Mouse (Mus musculus) forebrain, embryonic 11.5 days (tissue): Measurements from ENCODE around the gene Cela2a. TPM values are rescaled to one million over a fixed set of nuclear protein-coding genes. Genes with fewer than 3 reads are reported as not detected.

ENCODE experiments used
- ATAC-seq: fragments of 200-750 bp; cut with Nextera tagmentation; replicated peaks from 2 replicates; pipeline ENCODE4 v1.8.0; 2017; ENCODE audit warnings: moderate TSS enrichment; ENCODE audit not compliant: low FRiP score
- DNase-seq: peaks from one replicate; pipeline ENCODE4 v3.0.0-alpha.2; 2017; ENCODE audit warnings: low spot score
- H3K27ac ChIP-seq: fragments of 300-500 bp; sonication (generic); 2 replicates; pipeline ENCODE4 v1.5.1; 2014; ENCODE audit warnings: low read depth, low read length
- H3K27me3 ChIP-seq: fragments of 300-500 bp; sonication (generic); 2 replicates; pipeline ENCODE4 v1.6.1; 2014; ENCODE audit warnings: mild to moderate bottlenecking, low read length, mixed read lengths; ENCODE audit not compliant: control insufficient read depth, insufficient read depth
- H3K36me3 ChIP-seq: fragments of 300-500 bp; sonication (generic); 2 replicates; pipeline ENCODE4 v1.6.1; 2014; ENCODE audit warnings: mild to moderate bottlenecking, low read length, moderate library complexity, mixed read lengths; ENCODE audit not compliant: control insufficient read depth, insufficient read depth
- H3K4me1 ChIP-seq: fragments of 300-500 bp; sonication (generic); replicated peaks from 2 replicates; pipeline ENCODE4 v1.6.1; 2014; ENCODE audit warnings: low read length, mixed read lengths; ENCODE audit not compliant: control insufficient read depth, insufficient read depth
- H3K4me2 ChIP-seq: fragments of 300-500 bp; sonication (generic); 2 replicates; pipeline ENCODE4 v1.6.1; 2014; ENCODE audit warnings: low read depth, mild to moderate bottlenecking, low read length, moderate library complexity, mixed read lengths; ENCODE audit not compliant: severe bottlenecking
- H3K4me3 ChIP-seq: fragments of 300-500 bp; sonication (generic); 2 replicates; pipeline ENCODE4 v1.5.1; 2014; ENCODE audit warnings: low read depth, low read length
- H3K9ac ChIP-seq: fragments of 300-500 bp; sonication (generic); 2 replicates; pipeline ENCODE4 v1.6.1; 2014; ENCODE audit warnings: low read length
- H3K9me3 ChIP-seq: fragments of 300-500 bp; sonication (generic); 2 replicates; pipeline ENCODE4 v1.6.1; 2016; ENCODE audit warnings: low read length, mixed read lengths; ENCODE audit not compliant: control insufficient read depth
- WGBS: fragments of 180-500 bp; shearing (Covaris S2); extraction: QIAGEN DNeasy Blood & Tissue Kit; methylation state at CpG from one replicate; pipeline ENCODE4 v1.1.7; 2014; 5-methylcytosine and 5-hydroxymethylcytosine counted together
- polyA plus RNA-seq: library from polyadenylated mRNA; unstranded; fragments of >200 nt; fragmentation: Nextera tagmentation; extraction: Ambion mirVana; gene quantifications from 2 replicates; pipeline ENCODE4 v1.2.1, GENCODE M21; 2014

The Cela2a gene
- polyA plus RNA-seq, 1 experiment from 2014 or later: not detected

DNA sequence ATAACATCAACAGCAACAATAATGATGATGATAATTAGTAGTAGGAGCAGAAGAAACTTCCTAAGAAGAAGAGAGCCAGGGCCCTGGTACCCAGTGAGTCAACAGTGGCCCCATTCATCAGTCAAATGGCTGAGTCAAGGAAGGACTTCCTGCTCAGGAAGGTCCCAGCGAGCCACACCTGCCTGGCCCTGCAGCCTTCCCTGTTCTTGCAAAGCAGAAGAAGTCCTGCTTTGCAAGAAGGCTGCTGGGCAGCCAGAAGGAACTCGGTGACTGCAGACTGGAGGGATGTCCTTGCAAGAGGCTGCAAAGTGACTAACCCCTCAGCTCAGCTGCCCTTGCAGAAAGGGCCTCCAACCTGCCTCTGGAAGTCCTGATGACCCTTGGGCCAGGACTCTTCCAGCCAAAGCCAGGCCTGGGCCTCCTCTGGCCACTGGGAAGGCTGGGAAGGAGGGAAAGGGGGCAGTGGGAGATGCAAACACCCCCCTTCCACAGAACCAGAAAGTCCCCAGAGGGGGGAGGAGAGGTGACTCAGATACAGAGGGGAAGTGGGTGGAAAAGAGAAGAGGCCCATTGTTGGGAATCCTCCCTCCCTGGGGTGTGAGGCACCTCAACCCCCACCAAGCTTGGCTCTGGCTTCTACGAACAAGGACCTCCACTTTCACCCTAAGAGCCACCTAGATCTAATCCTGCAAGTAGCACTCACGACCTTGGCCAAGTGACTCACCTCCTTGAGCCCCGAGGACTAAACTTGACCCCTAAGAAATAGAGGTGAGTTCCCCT is 43.7 kb upstream of the Cela2a start:
- ATAC-seq: no peak
- H3K27me3 ChIP-seq: no peaks in the 10 kb centered on the region
- WGBS: 83% methylated on average over 5 of the region's 5 CpGs
- no peaks in the 10 kb centered on the region for H3K9me3 ChIP-seq
- H3K9ac ChIP-seq: no peak overlapping the region
- no peak for DNase-seq
- no peaks in the 10 kb centered on the region for H3K36me3 ChIP-seq
- H3K27ac ChIP-seq: no peak overlapping the region
- H3K4me2 ChIP-seq: no peak overlapping the region
- H3K4me3 ChIP-seq: no peak overlapping the region
- peaks cover 3% of the 10 kb centered on the region; the same call in 1 of the 2 replicates for H3K4me1 ChIP-seq

DNA sequence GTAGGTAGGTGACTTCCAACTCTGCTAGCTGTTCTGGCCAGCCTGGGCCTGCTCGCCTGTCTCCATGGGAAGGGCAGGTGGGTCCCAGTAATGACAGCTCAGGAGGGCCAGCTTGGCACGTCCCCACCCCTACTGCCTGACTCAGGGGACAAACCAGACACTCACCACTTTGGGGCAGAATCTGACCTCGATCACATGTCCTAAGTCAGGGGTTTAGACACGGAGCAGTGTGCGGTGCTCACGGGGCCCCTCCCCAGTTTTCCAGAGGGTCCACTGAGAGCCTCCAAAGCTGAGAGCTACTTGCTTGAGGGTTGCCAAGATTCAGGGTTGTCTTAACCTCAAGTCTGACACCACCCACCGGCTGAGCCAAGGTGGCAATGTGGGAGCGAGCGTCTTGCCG is 42.1 kb upstream of the Cela2a start:
- 0 out of 2 replicates have a peak, but pooled peaks cover 2% of the 10 kb centered on the region for H3K4me1 ChIP-seq
- H3K27ac ChIP-seq: no peak overlapping the region

DNA sequence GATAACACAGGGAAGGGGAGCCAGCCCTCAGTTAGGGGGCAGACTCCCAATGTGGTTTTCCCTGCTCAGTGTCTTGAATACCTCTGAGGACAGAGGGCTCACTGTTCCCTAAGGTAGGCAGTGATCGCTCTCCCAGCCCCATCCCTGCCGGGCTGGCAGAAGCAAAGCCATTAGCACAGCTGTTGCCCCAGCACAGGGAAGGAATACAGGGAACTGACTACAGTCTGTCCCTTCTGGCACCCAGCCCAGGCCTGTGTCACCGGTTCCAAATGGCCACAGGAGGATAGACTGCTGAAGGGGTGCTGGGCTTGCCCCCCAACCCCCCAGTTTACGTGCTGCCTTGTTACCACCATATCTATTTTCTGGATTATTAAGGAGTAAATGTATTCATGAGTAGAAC is 41.5 kb upstream of the Cela2a start:
- 60% methylated on average over 4 of the region's 4 CpGs for WGBS
- DNase-seq (no peak), ATAC-seq (no peak; the same call in 1 of the 2 replicates)
- Histone ChIP-seq H3K9ac (no peak overlapping the region), H3K4me1 (0 out of 2 replicates have a peak, but pooled peaks cover 2% of the 10 kb centered on the region), H3K27me3 (no peaks in the 10 kb centered on the region), H3K36me3 (no peaks in the 10 kb centered on the region), H3K27ac (no peak overlapping the region), H3K4me2 (no peak overlapping the region), H3K9me3 (no peaks in the 10 kb centered on the region), H3K4me3 (no peak overlapping the region)

More for the DNA sequence above, 42.1 kb upstream of the Cela2a start:
- no peaks in the 10 kb centered on the region for H3K36me3 ChIP-seq
- DNase-seq: no peak
- ATAC-seq: no peak
- H3K9ac ChIP-seq: no peak overlapping the region
- 84% methylated on average over 10 of the region's 10 CpGs for WGBS
- H3K27me3 ChIP-seq: no peaks in the 10 kb centered on the region
- no peak overlapping the region for H3K4me3 ChIP-seq
- H3K9me3 ChIP-seq: no peaks in the 10 kb centered on the region
- no peak overlapping the region for H3K4me2 ChIP-seq

DNA sequence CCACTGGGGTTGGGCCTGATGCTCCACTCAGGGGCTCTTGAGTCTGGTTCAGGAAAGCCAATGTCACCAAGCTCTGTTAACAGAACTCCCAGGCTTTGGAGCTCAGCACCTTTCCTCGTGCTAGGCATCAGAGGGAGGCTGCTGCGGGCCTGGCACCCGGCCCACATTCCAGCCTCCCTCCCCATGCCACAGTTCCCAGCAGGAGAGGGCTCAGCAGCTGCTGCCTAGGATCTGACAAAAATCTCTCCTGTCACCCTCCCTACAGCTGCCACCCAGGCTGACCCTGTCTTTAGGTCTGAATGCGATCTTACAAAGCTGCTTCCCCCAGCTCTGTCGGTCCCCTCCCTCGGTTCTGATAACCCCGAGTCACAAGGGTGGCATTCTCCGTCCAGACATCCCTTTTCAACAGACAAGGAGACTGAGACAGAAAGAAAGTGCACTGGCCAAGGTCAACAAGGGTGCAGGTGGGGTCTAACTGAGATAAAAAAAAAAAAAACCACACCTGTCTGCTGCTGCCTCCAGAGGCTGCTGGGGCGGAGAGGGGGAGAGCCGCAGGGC is 41.1 kb upstream of the Cela2a start:
- Histone ChIP-seq H3K9me3 (no peaks in the 10 kb centered on the region), H3K4me1 (0 out of 2 replicates have a peak, but pooled peaks cover 2% of the 10 kb centered on the region), H3K4me2 (no peak overlapping the region), H3K4me3 (no peak overlapping the region), H3K27me3 (no peaks in the 10 kb centered on the region), H3K36me3 (no peaks in the 10 kb centered on the region), H3K9ac (no peak overlapping the region), H3K27ac (no peak overlapping the region)
- DNase-seq (no peak), ATAC-seq (no peak)
- 43% methylated on average over 10 of the region's 10 CpGs for WGBS

DNA sequence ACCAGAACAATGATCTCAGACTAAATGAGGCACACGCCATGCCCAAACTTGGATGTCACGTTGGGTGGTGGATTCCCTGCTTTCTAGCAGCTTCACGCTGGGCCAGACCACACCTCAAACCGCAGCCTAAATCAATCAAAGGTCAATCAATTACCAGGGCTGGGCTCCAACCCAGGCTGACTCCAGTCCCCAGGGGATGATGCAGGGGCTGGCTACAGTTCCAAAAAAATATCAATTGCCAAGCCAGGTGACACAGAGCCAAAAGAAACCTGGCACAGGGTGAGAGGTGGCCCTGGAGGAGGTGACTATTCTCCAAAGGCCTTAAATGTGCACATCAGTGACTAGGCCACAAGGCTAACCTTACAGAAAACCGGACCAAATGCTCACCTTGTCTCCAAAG is 39.6 kb upstream of the Cela2a start:
- Histone ChIP-seq H3K4me2 (no peak overlapping the region), H3K36me3 (no peaks in the 10 kb centered on the region), H3K9me3 (no peaks in the 10 kb centered on the region), H3K27me3 (no peaks in the 10 kb centered on the region), H3K4me1 (0 out of 2 replicates have a peak, but pooled peaks cover 2% of the 10 kb centered on the region), H3K27ac (no peak overlapping the region), H3K4me3 (no peak overlapping the region), H3K9ac (no peak overlapping the region)
- 89% methylated on average over 5 of the region's 5 CpGs for WGBS
- DNase-seq (no peak), ATAC-seq (no peak)

DNA sequence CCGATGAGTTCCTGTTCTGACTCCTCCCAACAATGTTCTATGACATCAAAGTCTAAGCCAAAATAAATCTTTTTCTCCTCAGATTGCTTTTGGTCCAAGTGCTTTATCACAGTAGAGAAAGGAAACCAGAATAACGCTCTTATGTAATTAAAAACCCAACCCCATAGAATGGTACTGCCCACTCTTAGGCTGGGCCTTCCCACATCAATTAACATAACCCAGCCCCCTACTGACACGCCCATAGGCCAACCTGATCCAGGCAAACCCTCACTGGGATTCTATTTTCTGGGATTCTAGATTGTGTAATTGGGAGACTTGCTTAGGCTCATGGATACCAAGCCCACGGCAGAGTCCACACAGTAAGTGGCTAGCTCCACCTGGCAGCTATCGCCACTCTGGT is 39.0 kb upstream of the Cela2a start:
- Histone ChIP-seq H3K9me3 (no peaks in the 10 kb centered on the region), H3K27ac (no peak overlapping the region), H3K27me3 (no peaks in the 10 kb centered on the region), H3K4me2 (no peak overlapping the region), H3K36me3 (no peaks in the 10 kb centered on the region), H3K9ac (no peak overlapping the region), H3K4me1 (0 out of 2 replicates have a peak, but pooled peaks cover 2% of the 10 kb centered on the region), H3K4me3 (no peak overlapping the region)
- ATAC-seq: no peak
- WGBS: 93% methylated on average over 5 of the region's 5 CpGs
- no peak for DNase-seq

DNA sequence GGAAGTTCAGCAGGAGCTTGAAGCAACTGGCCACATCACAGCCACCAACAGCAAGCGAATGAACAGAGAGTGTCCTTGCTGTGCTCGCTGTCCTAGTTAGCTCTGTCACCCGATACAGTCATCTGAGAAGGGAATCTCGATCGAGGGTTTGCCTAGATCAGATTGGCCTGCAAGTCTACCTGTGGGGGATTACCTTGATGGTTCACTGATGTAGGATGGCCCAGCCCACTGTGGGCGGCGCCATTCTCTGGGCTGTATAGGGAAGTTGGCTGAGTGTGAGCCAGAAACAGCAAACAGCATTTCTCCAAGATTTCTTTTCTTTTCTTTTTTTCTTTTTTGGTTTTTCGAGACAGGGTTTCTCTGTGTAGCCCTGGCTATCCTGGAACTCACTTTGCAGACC is 38.5 kb upstream of the Cela2a start:
- no peaks in the 10 kb centered on the region for H3K27me3 ChIP-seq
- 96% methylated on average over 8 of the region's 8 CpGs for WGBS
- H3K4me3 ChIP-seq: no peak overlapping the region
- H3K9me3 ChIP-seq: no peaks in the 10 kb centered on the region
- no peaks in the 10 kb centered on the region for H3K36me3 ChIP-seq
- 0 out of 2 replicates have a peak, but pooled peaks cover 2% of the 10 kb centered on the region for H3K4me1 ChIP-seq
- no peak overlapping the region for H3K9ac ChIP-seq
- ATAC-seq (no peak), DNase-seq (no peak)
- H3K27ac ChIP-seq: no peak overlapping the region
- H3K4me2 ChIP-seq: no peak overlapping the region

DNA sequence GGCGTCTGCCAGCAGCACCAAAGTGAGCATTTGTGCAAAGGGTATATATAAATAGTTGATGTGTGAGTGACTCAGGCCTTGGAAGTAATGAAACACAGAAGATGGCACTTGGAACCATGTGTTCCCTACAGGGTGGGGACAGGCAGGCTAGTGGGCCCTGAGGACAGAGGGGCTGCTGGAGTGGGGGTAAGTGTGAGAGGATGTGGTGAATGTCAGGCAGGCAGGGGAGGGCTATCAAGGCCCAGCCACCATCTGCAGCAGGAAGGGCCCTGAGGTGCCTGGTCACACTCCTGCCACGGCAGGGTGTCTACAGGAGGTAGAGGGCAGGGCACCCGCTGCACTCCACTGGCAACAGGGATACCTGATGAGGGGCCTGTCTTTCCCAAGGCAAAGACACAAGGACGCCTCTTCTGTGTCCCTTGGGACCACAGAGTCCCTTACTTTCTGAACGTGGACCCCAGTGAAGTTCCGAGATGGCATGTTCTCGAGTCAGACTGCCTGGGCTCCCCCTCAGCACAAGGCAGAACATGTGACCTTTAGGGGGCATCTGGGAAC is 37.8 kb upstream of the Cela2a start:
- no peaks in the 10 kb centered on the region for H3K36me3 ChIP-seq
- ATAC-seq: no peak
- 93% methylated on average over 7 of the region's 7 CpGs for WGBS
- H3K4me2 ChIP-seq: no peak overlapping the region
- H3K9me3 ChIP-seq: no peaks in the 10 kb centered on the region
- no peak overlapping the region for H3K4me3 ChIP-seq
- no peaks in the 10 kb centered on the region for H3K27me3 ChIP-seq
- DNase-seq: no peak
- H3K9ac ChIP-seq: no peak overlapping the region
- H3K27ac ChIP-seq: no peak overlapping the region
- 0 out of 2 replicates have a peak, but pooled peaks cover 2% of the 10 kb centered on the region for H3K4me1 ChIP-seq
